Mouse (Mus musculus): ENCODE measurements at regions not wholly inside any gene's neighbourhood (a gene's known extent, or its start where the extent isn't known, plus 50 kb on each side); places are given as distances from the start of the nearest gene placed in this dataset.
A peak's percentile ranks its signal among the peaks of the same experiment; 100 is the strongest.

GRCm38 (mm10) chr5:106392213-106392612, 65.8 kb downstream of the Barhl2 start:
- no peak for DNase-seq (ENCODE audit: low spot score in 2 of 2)

GRCm38 (mm10) chr5:106386621-106387020, 71.3 kb downstream of the Barhl2 start:
- no peak for DNase-seq (ENCODE audit: low spot score in 2 of 2)

- no peak for DNase-seq (ENCODE audit: low spot score in 2 of 2)
Observed at GRCm38 (mm10) chr5:106385838-106386237, 72.1 kb downstream of the Barhl2 start.

- no peak for DNase-seq (ENCODE audit: low spot score in 2 of 2)
Observed at GRCm38 (mm10) chr5:106385219-106385618, 72.7 kb downstream of the Barhl2 start.

- DNase-seq (ENCODE audit: low spot score in 2 of 2), result no peak
Observed at GRCm38 (mm10) chr5:106384138-106384770, 73.7 kb downstream of the Barhl2 start.

GRCm38 (mm10) chr5:106381919-106382318, 76.0 kb downstream of the Barhl2 start:
- DNase-seq (ENCODE audit: low spot score in 2 of 2), result no peak

GRCm38 (mm10) chr5:106380631-106381285, 77.2 kb downstream of the Barhl2 start:
- no peak for DNase-seq (ENCODE audit: low spot score in 2 of 2)

GRCm38 (mm10) chr5:106376781-106377525, 81.0 kb downstream of the Barhl2 start:
- no peak for DNase-seq (ENCODE audit: low spot score in 2 of 2)

GRCm38 (mm10) chr5:106367831-106368230, 90.1 kb downstream of the Barhl2 start:
- DNase-seq (ENCODE audit: low spot score in 2 of 2), result no peak

GRCm38 (mm10) chr5:106367312-106367711, 90.7 kb downstream of the Barhl2 start:
- DNase-seq (ENCODE audit: low spot score in 2 of 2), result no peak

GRCm38 (mm10) chr5:106366006-106366405, 92.0 kb downstream of the Barhl2 start:
- no peak for DNase-seq (ENCODE audit: low spot score in 2 of 2)

GRCm38 (mm10) chr5:106365094-106365493, 92.9 kb downstream of the Barhl2 start:
- DNase-seq (ENCODE audit: low spot score in 2 of 2), result peak in 1 of 2 experiments; percentile 27

- DNase-seq (ENCODE audit: low spot score in 2 of 2), result no peak
Observed at GRCm38 (mm10) chr5:106351348-106351747, 106.6 kb downstream of the Barhl2 start.

- DNase-seq (ENCODE audit: low spot score in 2 of 2), result no peak
Observed at GRCm38 (mm10) chr5:106349851-106350515, 108.0 kb downstream of the Barhl2 start.

GRCm38 (mm10) chr5:106344308-106344707, 113.7 kb downstream of the Barhl2 start:
- no peak for DNase-seq (ENCODE audit: low spot score in 2 of 2)

GRCm38 (mm10) chr5:106343601-106344000, 114.4 kb downstream of the Barhl2 start:
- no peak for DNase-seq (ENCODE audit: low spot score in 2 of 2)

GRCm38 (mm10) chr5:106341361-106341760, 116.6 kb downstream of the Barhl2 start:
- no peak for DNase-seq (ENCODE audit: low spot score in 2 of 2)

- DNase-seq (ENCODE audit: low spot score in 2 of 2), result no peak
Observed at GRCm38 (mm10) chr5:106335639-106336038, 122.3 kb downstream of the Barhl2 start.

GRCm38 (mm10) chr5:106327592-106328150, 130.3 kb downstream of the Barhl2 start:
- no peak for DNase-seq (ENCODE audit: low spot score in 2 of 2)

- no peak for DNase-seq (ENCODE audit: low spot score in 2 of 2)
Observed at GRCm38 (mm10) chr5:106322574-106323215, 135.3 kb downstream of the Barhl2 start.

GRCm38 (mm10) chr5:106321426-106321825, 136.5 kb downstream of the Barhl2 start:
- DNase-seq (ENCODE audit: low spot score in 2 of 2), result no peak

All from layer of hippocampus, adult 18-20 months (tissue).